Mouse (Mus musculus): ENCODE results near the gene Psrc1. TPM values are rescaled to one million over a fixed set of nuclear protein-coding genes. Genes with fewer than 3 reads are reported as not detected.
A peak's percentile ranks its signal among the peaks of the same experiment; 100 is the strongest.

Gene Psrc1
- polyA plus RNA-seq (2014; fragmentation: Nextera tagmentation; extraction: Ambion mirVana) = 99.5 and 102 TPM in 2 replicates

- H3K27me3 ChIP-seq (ENCODE audit: control insufficient read depth, insufficient read depth, low read length) = no peaks in the 10 kb centered on the region
- peak; percentile 93 for ATAC-seq (replicated peaks; ENCODE audit: low FRiP score)
- DNase-seq (ENCODE audit: low spot score) = peak; percentile 93
- H3K9me3 ChIP-seq (ENCODE audit: control insufficient read depth, low read length) = no peaks in the 10 kb centered on the region
- 1% methylated on average over 44 of the region's 44 CpGs for WGBS
- H3K4me3 ChIP-seq (ENCODE audit: low read depth, low read length) = peak within 1 kb of the TSS; percentile 51
- peak within 1 kb of the TSS; percentile 72 for H3K9ac ChIP-seq (ENCODE audit: low read length)
- H3K36me3 ChIP-seq (ENCODE audit: control insufficient read depth, insufficient read depth, low read length) = peaks cover 6% of the 10 kb centered on the region
- H3K4me1 ChIP-seq (replicated peaks; ENCODE audit: control insufficient read depth, insufficient read depth, low read length) = peaks cover 18% of the 10 kb centered on the region; the same call in 1 of the 2 replicates
- peak within 1 kb of the TSS; percentile 90 for H3K4me2 ChIP-seq (ENCODE audit: low read depth, low read length, severe bottlenecking)
- peak within 1 kb of the TSS; percentile 50; the same call in 1 of the 2 replicates for H3K27ac ChIP-seq (ENCODE audit: low read depth, low read length)
These were observed at the start of gene Psrc1 for GRCm38 (mm10) chr3:108383485-108384354. Gene Psrc1 (plus strand): TSS chr3:108383839.

GRCm38 (mm10) chr3:108336878-108337277 is 46.8 kb upstream of the Psrc1 start:
- H3K9me3 ChIP-seq (ENCODE audit: control insufficient read depth, low read length) = no peaks in the 10 kb centered on the region
- ATAC-seq (replicated peaks; ENCODE audit: low FRiP score) = no peak
- no peak overlapping the region for H3K9ac ChIP-seq (ENCODE audit: low read length)
- H3K27me3 ChIP-seq (ENCODE audit: control insufficient read depth, insufficient read depth, low read length) = no peaks in the 10 kb centered on the region
- no peak overlapping the region for H3K4me2 ChIP-seq (ENCODE audit: low read depth, low read length, severe bottlenecking)
- no peak overlapping the region for H3K4me3 ChIP-seq (ENCODE audit: low read depth, low read length)
- H3K36me3 ChIP-seq (ENCODE audit: control insufficient read depth, insufficient read depth, low read length) = peaks cover 6% of the 10 kb centered on the region
- DNase-seq (ENCODE audit: low spot score) = no peak
- no peaks in the 10 kb centered on the region for H3K4me1 ChIP-seq (replicated peaks; ENCODE audit: control insufficient read depth, insufficient read depth, low read length)
- WGBS = 95% methylated on average over 5 of the region's 5 CpGs
- no peak overlapping the region for H3K27ac ChIP-seq (ENCODE audit: low read depth, low read length)

GRCm38 (mm10) chr3:108341040-108341439 is 42.6 kb upstream of the Psrc1 start:
- no peaks in the 10 kb centered on the region for H3K4me1 ChIP-seq (replicated peaks; ENCODE audit: control insufficient read depth, insufficient read depth, low read length)
- no peak for DNase-seq (ENCODE audit: low spot score)
- no peaks in the 10 kb centered on the region for H3K27me3 ChIP-seq (ENCODE audit: control insufficient read depth, insufficient read depth, low read length)
- no peaks in the 10 kb centered on the region for H3K9me3 ChIP-seq (ENCODE audit: control insufficient read depth, low read length)
- H3K36me3 ChIP-seq (ENCODE audit: control insufficient read depth, insufficient read depth, low read length) = peaks cover 10% of the 10 kb centered on the region
- H3K9ac ChIP-seq (ENCODE audit: low read length) = no peak overlapping the region
- no peak overlapping the region for H3K27ac ChIP-seq (ENCODE audit: low read depth, low read length)
- no peak overlapping the region for H3K4me3 ChIP-seq (ENCODE audit: low read depth, low read length)
- no peak overlapping the region for H3K4me2 ChIP-seq (ENCODE audit: low read depth, low read length, severe bottlenecking)
- no peak for ATAC-seq (replicated peaks; ENCODE audit: low FRiP score)
- WGBS = 82% methylated on average over 2 of the region's 2 CpGs

- no peak overlapping the region for H3K27ac ChIP-seq (ENCODE audit: low read depth, low read length)
- no peaks in the 10 kb centered on the region for H3K9me3 ChIP-seq (ENCODE audit: control insufficient read depth, low read length)
- ATAC-seq (replicated peaks; ENCODE audit: low FRiP score) (no peak), DNase-seq (ENCODE audit: low spot score) (no peak)
- no peaks in the 10 kb centered on the region for H3K27me3 ChIP-seq (ENCODE audit: control insufficient read depth, insufficient read depth, low read length)
- no peak overlapping the region for H3K9ac ChIP-seq (ENCODE audit: low read length)
- H3K4me2 ChIP-seq (ENCODE audit: low read depth, low read length, severe bottlenecking) = no peak overlapping the region
- H3K4me1 ChIP-seq (replicated peaks; ENCODE audit: control insufficient read depth, insufficient read depth, low read length) = no peaks in the 10 kb centered on the region
- WGBS = 88% methylated on average over 7 of the region's 7 CpGs
- peaks cover 10% of the 10 kb centered on the region for H3K36me3 ChIP-seq (ENCODE audit: control insufficient read depth, insufficient read depth, low read length)
- no peak overlapping the region for H3K4me3 ChIP-seq (ENCODE audit: low read depth, low read length)
These were observed 41.5 kb upstream of the Psrc1 start for GRCm38 (mm10) chr3:108342185-108342584.

GRCm38 (mm10) chr3:108345855-108346254 is 37.8 kb upstream of the Psrc1 start:
- H3K4me1 ChIP-seq (replicated peaks; ENCODE audit: control insufficient read depth, insufficient read depth, low read length) = no peaks in the 10 kb centered on the region
- no peak overlapping the region for H3K4me2 ChIP-seq (ENCODE audit: low read depth, low read length, severe bottlenecking)
- 90% methylated on average over 7 of the region's 7 CpGs for WGBS
- H3K27ac ChIP-seq (ENCODE audit: low read depth, low read length) = no peak overlapping the region
- peaks cover 9% of the 10 kb centered on the region; the same call in 1 of the 2 replicates for H3K36me3 ChIP-seq (ENCODE audit: control insufficient read depth, insufficient read depth, low read length)
- ATAC-seq (replicated peaks; ENCODE audit: low FRiP score) (no peak), DNase-seq (ENCODE audit: low spot score) (no peak)
- no peak overlapping the region for H3K9ac ChIP-seq (ENCODE audit: low read length)
- H3K4me3 ChIP-seq (ENCODE audit: low read depth, low read length) = no peak overlapping the region
- H3K27me3 ChIP-seq (ENCODE audit: control insufficient read depth, insufficient read depth, low read length) = no peaks in the 10 kb centered on the region
- no peaks in the 10 kb centered on the region for H3K9me3 ChIP-seq (ENCODE audit: control insufficient read depth, low read length)

GRCm38 (mm10) chr3:108348376-108348775 is 35.3 kb upstream of the Psrc1 start:
- H3K4me3 ChIP-seq (ENCODE audit: low read depth, low read length) = no peak overlapping the region
- DNase-seq (ENCODE audit: low spot score) (no peak), ATAC-seq (replicated peaks; ENCODE audit: low FRiP score) (no peak)
- no peak overlapping the region for H3K27ac ChIP-seq (ENCODE audit: low read depth, low read length)
- no peak overlapping the region for H3K9ac ChIP-seq (ENCODE audit: low read length)
- peaks cover 15% of the 10 kb centered on the region; the same call in 1 of the 2 replicates for H3K36me3 ChIP-seq (ENCODE audit: control insufficient read depth, insufficient read depth, low read length)
- 94% methylated on average over 9 of the region's 9 CpGs for WGBS
- H3K4me2 ChIP-seq (ENCODE audit: low read depth, low read length, severe bottlenecking) = no peak overlapping the region
- no peaks in the 10 kb centered on the region for H3K9me3 ChIP-seq (ENCODE audit: control insufficient read depth, low read length)
- H3K4me1 ChIP-seq (replicated peaks; ENCODE audit: control insufficient read depth, insufficient read depth, low read length) = no peaks in the 10 kb centered on the region
- no peaks in the 10 kb centered on the region for H3K27me3 ChIP-seq (ENCODE audit: control insufficient read depth, insufficient read depth, low read length)

GRCm38 (mm10) chr3:108355245-108355644 is 28.4 kb upstream of the Psrc1 start:
- Histone ChIP-seq H3K4me2 (ENCODE audit: low read depth, low read length, severe bottlenecking) (no peak overlapping the region), H3K4me3 (ENCODE audit: low read depth, low read length) (no peak overlapping the region), H3K27ac (ENCODE audit: low read depth, low read length) (no peak overlapping the region), H3K36me3 (ENCODE audit: control insufficient read depth, insufficient read depth, low read length) (peaks cover 13% of the 10 kb centered on the region; the same call in 1 of the 2 replicates), H3K9me3 (ENCODE audit: control insufficient read depth, low read length) (no peaks in the 10 kb centered on the region), H3K4me1 (replicated peaks; ENCODE audit: control insufficient read depth, insufficient read depth, low read length) (no peaks in the 10 kb centered on the region), H3K9ac (ENCODE audit: low read length) (no peak overlapping the region), H3K27me3 (ENCODE audit: control insufficient read depth, insufficient read depth, low read length) (no peaks in the 10 kb centered on the region)
- DNase-seq (ENCODE audit: low spot score) (no peak), ATAC-seq (replicated peaks; ENCODE audit: low FRiP score) (no peak)
- 96% methylated on average over 3 of the region's 3 CpGs for WGBS

- H3K27me3 ChIP-seq (ENCODE audit: control insufficient read depth, insufficient read depth, low read length) = no peaks in the 10 kb centered on the region
- DNase-seq (ENCODE audit: low spot score) = no peak
- no peak for ATAC-seq (replicated peaks; ENCODE audit: low FRiP score)
- H3K4me2 ChIP-seq (ENCODE audit: low read depth, low read length, severe bottlenecking) = no peak overlapping the region
- H3K4me3 ChIP-seq (ENCODE audit: low read depth, low read length) = no peak overlapping the region
- 93% methylated on average over 10 of the region's 10 CpGs for WGBS
- peaks cover 2% of the 10 kb centered on the region for H3K4me1 ChIP-seq (replicated peaks; ENCODE audit: control insufficient read depth, insufficient read depth, low read length)
- no peaks in the 10 kb centered on the region for H3K9me3 ChIP-seq (ENCODE audit: control insufficient read depth, low read length)
- H3K27ac ChIP-seq (ENCODE audit: low read depth, low read length) = no peak overlapping the region
- H3K36me3 ChIP-seq (ENCODE audit: control insufficient read depth, insufficient read depth, low read length) = peaks cover 11% of the 10 kb centered on the region; the same call in 1 of the 2 replicates
- no peak overlapping the region for H3K9ac ChIP-seq (ENCODE audit: low read length)
These were observed 26.6 kb upstream of the Psrc1 start for GRCm38 (mm10) chr3:108357051-108357450.
